Mouse (Mus musculus): Measurements from ENCODE around the gene Akap1. TPM values are rescaled to one million over a fixed set of nuclear protein-coding genes. Genes with fewer than 3 reads are reported as not detected.
A peak's percentile ranks its signal among the peaks of the same experiment; 100 is the strongest.

Akap1 gene
- total and polyA plus RNA-seq, 3 experiments = 125 to 141 (median 140) TPM

DNA sequence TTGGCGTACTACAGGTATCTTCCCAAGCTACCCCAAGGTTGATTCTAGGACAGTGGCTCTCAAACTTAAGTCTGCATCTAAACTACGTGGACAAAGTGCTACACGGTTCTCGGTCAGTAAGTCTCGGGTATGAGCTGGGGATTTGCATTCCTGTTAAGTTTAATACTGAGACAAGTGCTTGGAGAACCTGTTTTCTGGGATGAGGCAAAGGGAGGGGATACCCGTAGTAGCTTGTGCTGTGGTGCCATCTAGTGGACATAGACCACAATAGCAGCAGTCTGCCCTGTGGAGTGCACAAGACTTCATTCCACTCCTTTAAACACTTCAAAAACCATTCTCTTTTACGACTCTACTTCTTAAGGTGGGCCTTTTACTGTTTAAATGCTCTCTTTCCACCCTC, 41.4 kb downstream of the Akap1 start:
- H3K4me1 ChIP-seq (ENCODE audit: control insufficient read depth, insufficient read depth, low read length) = no peaks in the 10 kb centered on the region; the same call in 1 of the 2 replicates
- H3K27ac ChIP-seq = no peak overlapping the region
- H3K9ac ChIP-seq (ENCODE audit: low read depth, low read length) = no peak overlapping the region
- no peak overlapping the region for H3K4me3 ChIP-seq
- WGBS = 6% methylated on average over 7 of the region's 7 CpGs
- H3K36me3 ChIP-seq (ENCODE audit: control insufficient read depth, insufficient read depth, low read length) = no peaks in the 10 kb centered on the region
- DNase-seq = peak; percentile 58 to 70
- TF ChIP-seq EP300 (IDR thresholded peaks at IDR 0.05; ENCODE audit: insufficient read depth, low read depth, low read length) (peak; percentile 97), CTCF (IDR thresholded peaks at IDR 0.05) (peak; percentile 99), POLR2A (IDR thresholded peaks at IDR 0.05; ENCODE audit: insufficient read depth, low read depth, low read length) (no peak)
- intact Hi-C loops (cut with DNase I) = loop anchor here (1.0 to 5.0 kb wide), 8 partner anchors 94 to 856 kb away; partner anchors contain the start of genes Ccdc182 and Srsf1
- no peaks in the 10 kb centered on the region for H3K79me2 ChIP-seq (replicated peaks; ENCODE audit: control insufficient read depth, insufficient read depth, low read length)
- H3K27me3 ChIP-seq (ENCODE audit: control insufficient read depth, insufficient read depth, low read length) = no peaks in the 10 kb centered on the region

DNA sequence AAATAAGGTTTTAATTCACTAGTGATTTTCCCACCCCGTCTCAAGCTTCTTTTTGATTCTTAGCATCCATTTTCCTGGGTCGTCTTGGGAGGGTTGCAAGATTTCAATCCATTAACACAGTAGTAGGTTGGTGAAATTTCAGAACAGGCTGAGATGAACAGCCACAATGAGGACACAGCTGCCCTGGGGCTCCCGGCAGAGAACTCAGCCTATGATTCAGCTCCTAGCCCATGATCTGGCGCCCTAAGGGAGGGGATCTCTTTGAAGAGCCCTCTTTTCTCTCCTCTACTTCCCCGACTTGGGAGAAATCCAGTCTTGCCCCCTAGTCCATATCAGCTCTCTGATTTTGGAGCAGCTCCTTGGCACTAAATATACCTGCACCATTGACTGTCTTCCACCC, 41.9 kb downstream of the Akap1 start:
- no peak overlapping the region for H3K27ac ChIP-seq
- 60% methylated on average over 5 of the region's 5 CpGs for WGBS
- no peaks in the 10 kb centered on the region; the same call in 1 of the 2 replicates for H3K4me1 ChIP-seq (ENCODE audit: control insufficient read depth, insufficient read depth, low read length)
- H3K9ac ChIP-seq (ENCODE audit: low read depth, low read length) = no peak overlapping the region
- intact Hi-C loops (cut with DNase I) = loop anchor here (2.0 to 5.0 kb wide), 6 partner anchors 94 to 856 kb away; partner anchors contain the start of genes Ccdc182 and Srsf1
- H3K27me3 ChIP-seq (ENCODE audit: control insufficient read depth, insufficient read depth, low read length) = no peaks in the 10 kb centered on the region
- no peaks in the 10 kb centered on the region for H3K79me2 ChIP-seq (replicated peaks; ENCODE audit: control insufficient read depth, insufficient read depth, low read length)
- TF ChIP-seq POLR2A (IDR thresholded peaks at IDR 0.05; ENCODE audit: insufficient read depth, low read depth, low read length) (no peak), CTCF (IDR thresholded peaks at IDR 0.05) (no peak), EP300 (IDR thresholded peaks at IDR 0.05; ENCODE audit: insufficient read depth, low read depth, low read length) (no peak)
- no peak overlapping the region for H3K4me3 ChIP-seq
- no peaks in the 10 kb centered on the region for H3K36me3 ChIP-seq (ENCODE audit: control insufficient read depth, insufficient read depth, low read length)
- no peak for DNase-seq

DNA sequence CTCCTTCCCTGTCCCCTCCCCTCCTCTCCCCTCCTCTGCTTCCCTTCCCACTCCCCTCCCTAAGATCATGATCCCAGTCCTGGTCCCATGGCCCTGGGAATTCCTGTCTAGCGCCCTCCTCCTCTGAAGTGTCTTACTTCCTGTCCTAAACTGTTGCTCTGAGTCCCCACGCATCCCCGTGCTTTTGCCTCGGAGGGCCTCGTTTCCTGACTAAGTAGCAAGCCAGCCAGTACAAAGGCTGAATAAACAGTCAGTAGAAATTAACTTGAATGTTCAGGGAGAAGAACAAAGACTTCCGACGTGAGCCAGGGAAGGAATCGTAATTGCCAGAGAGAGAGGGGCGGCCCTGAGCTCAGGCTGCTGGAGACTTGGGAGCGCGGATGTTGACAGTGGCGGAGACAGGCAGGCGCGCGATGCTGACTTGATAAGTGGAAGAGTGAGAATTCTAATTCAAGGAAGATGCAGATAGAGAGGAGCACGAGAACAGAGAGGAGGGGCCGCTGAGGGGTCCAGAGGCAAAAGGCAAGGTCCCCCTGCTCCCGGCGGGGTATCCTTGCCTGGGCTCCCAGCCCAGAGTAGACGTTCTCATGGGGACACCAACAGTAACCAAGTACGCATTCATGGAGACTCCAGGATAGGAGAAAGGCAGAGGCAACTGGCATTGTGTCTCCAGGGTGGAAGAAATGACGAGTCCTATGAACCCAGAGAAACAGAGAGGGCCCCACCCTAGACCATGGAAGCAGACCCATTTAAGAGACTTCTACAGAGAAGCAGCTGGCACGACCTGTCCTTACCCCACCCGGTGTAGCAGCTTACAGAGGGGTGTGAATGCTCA, 43.4 kb downstream of the Akap1 start:
- no peak overlapping the region for H3K9ac ChIP-seq (ENCODE audit: low read depth, low read length)
- H3K27ac ChIP-seq = peak overlapping the region; percentile 15; the same call in 1 of the 2 replicates
- H3K4me1 ChIP-seq (ENCODE audit: control insufficient read depth, insufficient read depth, low read length) = no peaks in the 10 kb centered on the region; the same call in 1 of the 2 replicates
- intact Hi-C loops (cut with DNase I) = loop anchor here (5.0 kb wide), 3 partner anchors 409 to 774 kb away; partner anchors contain the start of genes Ccdc182 and Srsf1
- no peak overlapping the region for H3K4me3 ChIP-seq
- H3K27me3 ChIP-seq (ENCODE audit: control insufficient read depth, insufficient read depth, low read length) = no peaks in the 10 kb centered on the region
- WGBS = 22% methylated on average over 24 of the region's 24 CpGs
- DNase-seq = no peak
- H3K79me2 ChIP-seq (replicated peaks; ENCODE audit: control insufficient read depth, insufficient read depth, low read length) = no peaks in the 10 kb centered on the region
- no peak for TF ChIP-seq POLR2A (IDR thresholded peaks at IDR 0.05; ENCODE audit: insufficient read depth, low read depth, low read length)
- TF ChIP-seq CTCF (IDR thresholded peaks at IDR 0.05) = no peak
- no peak for TF ChIP-seq EP300 (IDR thresholded peaks at IDR 0.05; ENCODE audit: insufficient read depth, low read depth, low read length)
- no peaks in the 10 kb centered on the region for H3K36me3 ChIP-seq (ENCODE audit: control insufficient read depth, insufficient read depth, low read length)

DNA sequence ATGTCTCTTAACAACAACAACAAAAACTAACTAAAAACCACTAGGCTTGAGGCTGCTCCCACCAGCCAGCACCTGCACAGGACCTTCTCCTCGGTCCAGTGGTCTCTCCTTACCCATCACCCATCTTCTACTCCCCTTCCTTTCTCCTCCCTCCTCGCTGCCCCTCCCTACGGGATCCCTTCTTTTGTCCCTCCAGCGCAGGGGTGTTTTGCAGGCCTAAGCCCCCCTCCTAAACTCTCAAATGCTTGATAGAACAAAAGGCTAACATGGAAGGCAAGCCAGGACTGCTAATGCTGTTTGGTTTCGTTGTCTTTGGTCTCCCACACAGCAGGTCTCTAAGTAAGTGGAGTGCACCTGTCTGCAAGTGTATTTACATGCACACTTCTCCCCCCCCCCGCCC, 44.1 kb downstream of the Akap1 start:
- TF ChIP-seq CTCF (IDR thresholded peaks at IDR 0.05) = no peak
- TF ChIP-seq POLR2A (IDR thresholded peaks at IDR 0.05; ENCODE audit: insufficient read depth, low read depth, low read length) = no peak
- no peak for TF ChIP-seq EP300 (IDR thresholded peaks at IDR 0.05; ENCODE audit: insufficient read depth, low read depth, low read length)
- WGBS = 59% methylated on average over 6 of the region's 6 CpGs
- no peaks in the 10 kb centered on the region for H3K79me2 ChIP-seq (replicated peaks; ENCODE audit: control insufficient read depth, insufficient read depth, low read length)
- H3K4me1 ChIP-seq (ENCODE audit: control insufficient read depth, insufficient read depth, low read length) = no peaks in the 10 kb centered on the region; the same call in 1 of the 2 replicates
- intact Hi-C loops (cut with DNase I) = loop anchor here (5.0 kb wide), 3 partner anchors 408 to 773 kb away; partner anchors contain the start of genes Ccdc182 and Srsf1
- no peak overlapping the region for H3K27ac ChIP-seq
- no peaks in the 10 kb centered on the region for H3K36me3 ChIP-seq (ENCODE audit: control insufficient read depth, insufficient read depth, low read length)
- H3K9ac ChIP-seq (ENCODE audit: low read depth, low read length) = no peak overlapping the region
- DNase-seq = no peak
- H3K4me3 ChIP-seq = no peak overlapping the region
- no peaks in the 10 kb centered on the region for H3K27me3 ChIP-seq (ENCODE audit: control insufficient read depth, insufficient read depth, low read length)

DNA sequence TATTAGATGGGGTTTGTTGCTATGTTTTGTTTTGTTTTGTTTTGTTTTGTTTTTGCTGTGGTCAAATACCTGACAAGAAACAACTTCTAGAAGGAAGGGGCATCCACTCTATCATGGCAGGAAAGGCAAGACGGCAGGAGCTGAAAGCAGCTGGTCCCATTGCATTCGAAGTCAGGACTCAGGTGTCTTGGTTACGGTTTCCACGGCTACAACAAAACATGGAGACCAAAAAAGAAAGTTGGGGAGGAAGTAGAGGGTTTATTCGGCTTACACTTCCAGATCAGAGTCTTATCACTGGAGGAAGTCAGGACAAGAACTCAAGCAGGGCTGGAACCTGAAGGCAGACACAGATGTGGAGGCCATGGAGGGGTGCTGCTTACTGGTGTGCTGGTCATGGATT, 47.3 kb downstream of the Akap1 start:
- H3K36me3 ChIP-seq (ENCODE audit: control insufficient read depth, insufficient read depth, low read length) = no peaks in the 10 kb centered on the region
- 67% methylated on average over 5 of the region's 5 CpGs for WGBS
- no peak overlapping the region for H3K4me3 ChIP-seq
- no peaks in the 10 kb centered on the region for H3K4me1 ChIP-seq (ENCODE audit: control insufficient read depth, insufficient read depth, low read length)
- no peak overlapping the region for H3K9ac ChIP-seq (ENCODE audit: low read depth, low read length)
- TF ChIP-seq CTCF (IDR thresholded peaks at IDR 0.05) = no peak
- no peak for TF ChIP-seq EP300 (IDR thresholded peaks at IDR 0.05; ENCODE audit: insufficient read depth, low read depth, low read length)
- no peak for TF ChIP-seq POLR2A (IDR thresholded peaks at IDR 0.05; ENCODE audit: insufficient read depth, low read depth, low read length)
- no peak overlapping the region for H3K27ac ChIP-seq
- no peak for DNase-seq
- no peaks in the 10 kb centered on the region for H3K27me3 ChIP-seq (ENCODE audit: control insufficient read depth, insufficient read depth, low read length)
- intact Hi-C loops (cut with DNase I) = no loop called here
- no peaks in the 10 kb centered on the region for H3K79me2 ChIP-seq (replicated peaks; ENCODE audit: control insufficient read depth, insufficient read depth, low read length)

Data from heart, adult 2 months (tissue).